Mouse (Mus musculus): ENCODE results near the gene Megf9.
A peak's percentile ranks its signal among the peaks of the same experiment; 100 is the strongest.

Gene Megf9

DNA sequence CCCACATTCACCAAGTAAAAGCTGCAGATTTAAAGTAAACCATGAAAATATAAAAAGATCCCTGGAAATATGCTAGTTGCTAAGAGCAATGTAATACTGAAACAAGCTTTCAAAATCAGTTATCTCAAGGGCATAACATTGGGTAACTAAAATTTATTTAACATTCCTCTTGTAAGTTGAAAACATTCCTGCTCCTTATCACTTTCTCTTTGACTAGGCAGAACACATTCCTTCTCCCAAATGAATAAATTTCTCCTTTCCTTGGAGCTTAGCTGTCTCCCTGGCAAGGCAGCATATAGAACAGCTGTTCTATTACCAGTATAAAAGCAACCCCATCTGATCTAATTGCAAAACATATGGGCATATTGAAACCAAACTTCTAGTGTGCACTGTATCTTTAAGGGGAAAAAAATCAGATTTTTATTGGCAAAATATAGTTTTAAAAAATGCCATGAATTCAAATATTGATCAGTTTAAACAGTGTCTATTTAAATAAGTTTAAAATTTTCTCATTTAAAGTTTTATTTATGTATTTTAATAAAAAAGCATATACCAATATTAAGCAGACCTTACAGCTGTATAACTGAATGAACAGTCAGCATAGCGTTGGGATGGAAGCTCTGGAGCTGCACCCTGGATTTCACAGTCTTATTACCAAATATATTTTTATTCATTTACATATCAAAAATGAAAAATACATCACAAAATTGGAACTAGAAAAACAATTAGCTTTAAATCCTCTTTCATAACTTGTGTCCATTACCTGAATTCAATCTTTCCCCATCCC, 13.1 kb downstream of the Megf9 start:
- DNase-seq: no peak

DNA sequence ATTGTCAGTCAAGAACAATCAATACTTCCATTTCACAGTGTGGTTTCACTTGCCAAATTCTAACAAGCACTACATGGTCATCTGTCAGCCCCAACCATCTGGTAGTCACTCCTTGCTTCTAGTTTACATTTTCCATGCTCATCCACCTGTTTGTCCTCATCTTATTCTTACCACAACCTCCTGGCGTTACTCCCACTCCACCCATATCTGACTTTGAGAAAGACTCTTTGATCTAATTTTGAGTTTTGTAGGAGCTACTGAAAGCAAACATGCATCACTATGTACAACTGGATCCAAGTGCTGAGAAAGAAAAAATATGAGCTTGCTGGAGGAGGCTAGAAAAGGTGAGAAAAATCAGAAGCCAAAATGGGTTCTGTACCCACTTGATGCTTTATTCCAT, 17.1 kb downstream of the Megf9 start:
- DNase-seq: no peak

DNA sequence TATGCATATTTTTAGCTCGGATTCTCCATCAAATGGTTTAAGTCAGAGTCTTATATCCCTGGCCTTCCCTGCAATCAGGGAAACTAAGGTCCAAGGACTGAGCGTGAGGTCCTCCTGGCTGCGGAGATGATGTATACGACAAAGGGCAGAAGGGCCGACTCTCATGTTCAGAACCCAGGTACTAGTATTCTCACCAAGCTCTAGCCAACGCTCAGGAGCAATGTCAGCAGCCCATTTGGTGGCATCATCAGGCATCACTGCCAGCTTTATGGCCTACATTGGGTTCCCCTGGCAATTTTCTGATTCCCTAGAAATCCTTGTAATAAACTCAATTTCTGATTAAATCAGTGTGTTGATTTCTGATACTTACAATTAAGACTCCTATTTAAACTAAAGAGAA, 18.5 kb downstream of the Megf9 start:
- DNase-seq: no peak

DNA sequence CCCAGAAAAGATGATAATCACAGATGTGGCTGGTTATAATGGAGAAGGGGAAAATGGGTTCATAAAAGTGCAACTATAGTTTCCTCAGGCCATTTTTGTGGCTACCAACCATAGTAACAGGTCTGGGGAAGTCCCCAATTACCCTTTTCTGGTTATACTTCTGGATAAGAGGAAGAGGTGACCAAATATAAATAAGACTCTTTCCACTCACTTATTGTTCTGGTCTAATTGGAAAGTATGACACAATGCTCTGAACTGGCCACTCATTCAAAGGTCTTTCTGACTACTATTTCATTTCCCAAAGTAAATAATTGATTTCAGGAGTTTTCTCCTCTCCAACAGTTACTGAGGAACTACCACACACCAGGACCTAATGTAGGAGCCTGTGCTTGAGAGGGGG, 19.3 kb downstream of the Megf9 start:
- no peak for DNase-seq

DNA sequence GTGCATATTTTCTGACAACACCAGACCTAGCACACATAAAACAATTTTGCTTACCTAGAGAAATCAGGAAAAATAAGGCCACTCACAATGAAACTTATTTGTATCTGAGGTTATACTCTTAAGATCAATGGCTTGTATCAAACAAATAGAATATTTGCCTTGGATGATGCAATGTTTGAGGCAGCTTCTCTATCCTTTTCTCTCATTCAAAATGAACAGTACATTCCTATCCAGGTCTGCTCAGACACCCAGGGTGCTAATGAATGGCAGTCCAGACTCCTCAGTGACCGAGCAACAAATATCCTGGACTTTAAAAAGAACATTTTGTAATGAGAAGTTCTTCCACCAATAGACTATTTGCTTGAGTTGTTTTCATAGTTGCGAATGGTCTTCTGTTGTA, 24.8 kb downstream of the Megf9 start:
- no peak for DNase-seq

DNA sequence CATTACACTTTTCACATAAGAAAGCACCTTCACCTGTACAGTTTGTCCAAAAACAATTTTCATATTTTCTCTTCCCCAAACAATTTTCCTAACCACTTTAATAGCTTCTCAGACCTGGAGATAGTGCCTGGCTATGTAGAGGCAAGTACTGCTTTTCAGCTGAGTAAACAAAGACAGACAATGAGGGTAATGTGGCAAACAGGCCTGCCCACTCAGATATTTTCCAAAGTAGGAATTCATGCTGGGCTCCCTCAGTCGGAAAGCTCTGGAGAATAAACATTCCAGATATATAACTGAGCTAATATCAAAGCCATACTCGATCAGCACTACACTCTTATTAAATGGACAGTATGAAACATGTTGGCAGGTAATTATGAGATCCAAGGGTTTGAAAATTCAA, 25.2 kb downstream of the Megf9 start:
- no peak for DNase-seq

DNA sequence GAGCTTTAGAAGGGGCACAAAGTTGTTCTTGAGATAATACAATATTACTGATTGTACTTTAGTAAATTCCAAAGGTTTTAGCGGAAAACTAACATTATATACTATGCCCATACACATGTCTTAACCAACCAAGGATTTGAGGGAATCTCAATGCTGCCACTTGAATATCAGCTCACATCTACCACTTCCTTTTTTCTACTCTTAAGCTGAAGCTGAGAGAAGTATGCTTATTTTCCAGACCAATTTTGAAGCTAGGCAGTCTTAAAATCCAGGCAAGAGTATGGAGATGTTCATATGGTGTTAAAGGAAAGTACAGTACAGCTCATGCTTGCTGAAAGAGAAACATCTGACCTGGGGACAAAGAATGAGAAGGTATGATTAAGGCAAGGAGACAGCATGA, 26.6 kb downstream of the Megf9 start:
- no peak for DNase-seq

DNA sequence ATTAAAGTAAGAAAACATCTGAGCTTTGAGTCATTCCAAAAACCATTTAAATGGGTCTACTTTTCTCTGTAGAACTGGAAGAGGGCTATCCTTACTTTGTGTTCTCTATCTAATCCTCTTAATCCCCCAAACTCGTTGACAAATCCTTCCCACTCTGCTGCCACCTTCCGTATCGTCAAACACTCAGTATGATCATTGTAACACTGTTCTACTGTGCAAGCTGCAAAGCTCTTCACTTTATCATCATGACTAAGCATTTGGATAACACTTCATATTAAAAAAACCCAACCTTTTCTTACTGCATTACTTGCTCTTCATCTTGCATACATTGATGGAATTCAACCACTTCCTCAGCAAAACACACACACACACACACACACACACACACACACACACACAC, 28.8 kb downstream of the Megf9 start:
- DNase-seq: no peak

DNA sequence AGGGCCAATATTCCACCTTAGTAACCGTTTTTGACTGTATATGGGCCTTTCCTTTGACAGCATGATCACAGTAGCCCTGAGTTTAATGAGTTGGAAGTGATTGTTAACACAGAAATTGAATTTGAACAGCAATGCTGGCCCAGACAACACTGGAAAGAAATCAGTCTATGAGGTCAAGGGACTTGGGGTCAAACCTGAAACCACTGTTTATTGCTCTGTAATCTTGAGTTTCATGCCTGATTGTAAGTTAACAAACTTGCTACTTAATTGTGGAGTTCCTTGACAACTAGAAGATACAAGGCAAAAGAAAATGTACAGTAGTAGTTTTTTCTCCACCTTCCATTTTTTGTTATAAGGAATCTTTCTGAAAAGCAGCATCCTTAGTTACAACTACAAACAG, 31.0 kb downstream of the Megf9 start:
- DNase-seq: no peak

DNA sequence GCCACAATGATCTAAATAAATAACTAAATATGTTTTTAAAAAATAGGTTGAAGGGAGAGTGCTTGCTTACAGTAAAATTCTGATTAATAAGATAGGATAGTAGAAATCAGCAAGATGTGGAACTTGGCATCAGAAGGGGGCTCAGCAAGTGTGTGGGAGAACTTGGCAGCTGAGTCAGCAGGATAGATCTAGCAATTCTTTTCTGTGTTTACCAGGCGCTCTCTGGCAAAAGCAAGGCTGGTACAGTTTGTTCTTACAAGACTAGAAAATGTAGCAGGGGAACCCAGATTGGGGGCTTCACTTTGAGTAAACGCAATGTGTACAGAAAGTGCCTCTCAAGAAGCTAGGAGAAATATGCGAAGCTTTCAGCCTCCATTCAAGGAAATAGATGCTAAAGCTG, 35.5 kb downstream of the Megf9 start:
- DNase-seq: peak; percentile 48 to 61

DNA sequence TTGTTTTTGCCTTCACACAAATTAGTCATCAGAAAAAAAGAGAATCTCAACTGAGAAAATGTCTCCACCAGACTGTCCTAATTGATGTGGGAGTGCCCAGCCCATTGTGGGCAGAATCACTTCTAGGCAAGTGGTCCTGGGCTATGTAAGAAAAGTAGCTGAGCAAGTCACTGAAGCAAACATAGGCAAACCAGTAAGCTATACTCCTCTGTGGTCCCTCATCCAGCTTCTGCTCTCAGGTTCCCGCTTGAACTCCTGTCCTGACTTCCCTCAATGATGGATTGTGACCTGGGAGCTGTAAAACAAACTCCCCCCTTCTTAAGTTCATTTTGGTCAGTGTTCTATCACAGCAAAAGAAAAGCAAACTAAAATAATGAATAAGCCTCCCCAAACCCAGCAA, 37.8 kb downstream of the Megf9 start:
- DNase-seq: no peak

DNA sequence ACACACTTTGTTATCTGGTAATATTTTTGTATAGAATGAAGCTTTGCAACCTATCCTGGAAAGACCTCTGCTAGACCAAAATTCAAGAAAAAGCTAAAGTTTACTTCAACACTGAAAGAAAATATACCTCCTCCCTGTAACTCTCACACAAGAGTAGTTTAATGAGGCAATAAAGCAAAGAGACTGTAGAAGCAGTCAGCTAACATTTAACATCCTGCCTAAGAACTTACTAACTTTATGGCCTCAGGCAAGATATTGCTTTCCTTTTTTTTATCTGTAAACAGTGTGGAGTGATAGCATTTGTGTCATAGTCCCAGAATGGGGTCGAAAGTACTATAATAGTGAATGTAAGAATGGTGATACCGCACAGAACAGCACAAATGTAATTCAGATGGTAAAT, 45.0 kb downstream of the Megf9 start:
- no peak for DNase-seq

DNA sequence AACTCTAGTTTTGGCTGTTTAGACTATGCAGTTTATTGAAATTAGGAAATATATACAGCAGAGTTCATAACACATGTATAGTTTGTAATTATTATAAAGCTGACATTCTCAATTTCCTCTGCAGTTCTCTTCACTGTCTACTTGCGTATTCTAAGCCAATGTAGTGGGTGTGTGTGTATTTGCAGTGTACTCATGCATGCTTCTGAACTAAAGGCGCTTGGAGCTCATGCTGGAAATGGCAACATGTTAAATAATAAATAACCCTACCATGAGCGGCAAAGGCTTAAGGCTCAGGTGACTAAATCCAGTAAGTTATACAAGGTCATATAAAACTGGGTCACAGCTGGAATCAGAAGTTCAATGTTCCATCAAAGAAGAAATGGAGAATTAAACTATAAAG, 46.4 kb downstream of the Megf9 start:
- no peak for DNase-seq

DNA sequence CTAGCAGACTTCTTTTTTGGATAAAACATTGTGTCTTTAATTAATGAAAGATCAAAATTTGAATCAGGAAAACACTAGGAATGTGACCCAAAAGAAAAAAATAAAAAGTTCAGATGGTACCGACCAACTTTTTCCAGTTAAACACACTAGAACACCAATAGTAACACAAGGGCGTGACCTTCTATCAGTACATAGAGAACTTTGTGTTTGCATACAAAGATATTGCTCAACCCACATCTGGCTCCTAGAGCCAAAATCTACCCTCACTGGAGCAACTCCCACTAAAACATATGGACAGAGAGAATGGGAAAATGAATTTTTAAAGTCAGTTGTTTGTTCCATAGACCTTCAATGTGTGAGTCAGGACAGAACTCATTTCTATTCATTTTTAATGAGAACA, 50.7 kb downstream of the Megf9 start:
- no peak for DNase-seq

DNA sequence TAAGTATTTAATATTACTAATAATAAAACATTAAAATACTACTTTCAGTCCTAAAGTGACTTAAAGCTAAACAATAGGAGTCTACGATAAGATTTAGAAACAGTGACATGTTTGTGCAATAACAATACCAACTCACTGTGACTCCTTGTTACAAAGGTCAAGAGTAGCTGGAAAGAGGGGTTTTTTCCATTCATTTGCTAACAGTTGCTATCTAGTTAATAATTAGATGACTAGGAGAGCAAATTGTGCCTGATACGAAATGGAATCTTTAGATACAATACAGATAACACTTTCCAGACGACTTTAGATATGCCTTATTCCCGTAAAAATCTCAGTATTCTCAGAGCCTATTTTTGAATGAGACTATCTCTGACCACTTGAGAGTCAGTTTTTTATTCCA, 52.9 kb downstream of the Megf9 start:
- no peak for DNase-seq

DNA sequence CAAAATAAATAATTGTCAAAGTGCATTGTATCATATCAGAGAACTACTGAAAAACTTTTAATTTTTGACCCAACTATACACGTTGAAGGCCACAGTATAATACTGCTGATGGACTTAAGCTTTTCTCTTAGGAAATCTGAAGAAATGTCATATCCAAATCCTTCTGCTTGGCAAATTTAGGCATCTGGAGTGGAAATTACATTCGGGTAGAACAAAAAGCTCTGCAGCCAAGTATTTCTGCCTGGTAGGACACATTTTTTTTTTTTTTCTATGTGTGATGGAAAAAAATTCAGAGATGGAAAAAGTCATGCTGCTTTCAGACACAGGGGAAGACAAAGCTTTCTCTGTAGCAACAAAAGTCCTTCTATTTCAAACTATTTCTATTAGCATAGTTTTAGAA, 63.4 kb downstream of the Megf9 start:
- no peak for DNase-seq

DNA sequence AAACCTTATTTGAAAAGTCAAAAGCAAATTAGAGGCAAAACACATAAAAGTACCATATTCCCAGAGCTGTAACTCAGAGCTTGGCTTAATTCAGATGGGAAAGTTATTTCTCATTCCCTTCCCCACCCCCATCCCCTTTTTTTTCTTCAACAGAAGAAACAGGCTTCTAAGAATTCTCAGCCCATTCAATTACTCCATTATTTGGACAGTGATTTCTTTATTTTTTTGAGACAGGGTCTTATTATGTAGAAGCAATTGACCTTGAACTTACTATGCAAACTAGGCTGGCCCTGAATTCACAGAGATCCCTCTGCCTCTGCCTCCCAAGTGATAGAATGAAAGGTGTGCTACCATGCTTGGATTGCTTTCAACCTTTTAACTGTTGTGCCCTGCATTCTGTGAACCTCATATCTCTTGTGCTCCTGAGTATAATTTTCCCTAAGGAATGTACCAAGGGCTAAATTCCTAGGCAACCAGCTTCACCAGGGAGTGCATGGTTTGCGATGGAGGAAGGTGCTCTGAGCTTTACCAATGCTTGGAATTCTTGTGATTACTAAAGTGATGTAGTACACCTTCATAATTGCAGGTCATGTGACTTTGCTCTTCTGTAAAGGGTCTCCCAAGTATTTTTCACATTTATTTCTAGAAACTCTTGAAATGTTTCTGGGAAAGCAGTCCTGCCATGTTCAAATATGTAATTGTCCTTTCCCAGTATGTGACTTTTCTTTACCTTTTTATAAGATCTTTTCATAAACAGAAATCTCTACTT, 68.7 kb downstream of the Megf9 start:
- DNase-seq: no peak

DNA sequence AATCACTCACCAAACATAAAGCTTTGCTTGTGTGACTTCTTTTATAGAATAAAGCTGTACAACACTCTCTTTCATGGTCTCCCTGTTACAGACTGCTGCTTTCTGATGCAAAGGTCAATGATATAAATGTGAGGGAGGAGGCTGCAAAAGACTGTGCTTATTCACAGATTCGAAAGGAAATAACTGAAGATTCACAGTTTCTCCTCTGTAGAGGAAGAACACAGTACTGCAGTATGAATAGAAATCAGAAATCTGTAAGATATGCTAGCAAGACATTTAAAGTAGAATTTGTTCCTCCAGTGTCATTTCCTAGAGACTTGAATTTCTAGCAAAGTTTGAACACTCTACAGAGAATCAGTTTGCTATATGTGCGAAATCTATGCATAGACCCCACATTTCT, 71.5 kb downstream of the Megf9 start:
- DNase-seq: no peak

DNA sequence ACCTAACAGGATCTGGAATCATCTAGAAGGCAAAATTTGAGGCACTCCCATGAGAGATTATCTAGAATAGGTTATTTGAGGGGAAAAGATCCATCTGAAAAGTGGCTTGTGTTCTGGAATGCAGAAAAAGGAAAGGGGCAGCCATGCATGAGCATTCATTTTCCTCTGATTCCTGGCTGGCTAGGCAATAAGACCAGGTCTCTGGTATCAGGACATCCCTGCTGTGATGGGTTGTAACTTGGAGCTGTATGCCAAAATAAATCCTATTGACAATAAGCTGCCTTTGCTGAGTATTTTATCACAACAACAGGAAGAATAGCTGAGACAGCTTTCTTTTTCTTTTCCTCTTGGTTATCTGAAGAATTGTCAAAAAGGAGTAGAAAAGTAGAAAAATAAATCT, 73.4 kb downstream of the Megf9 start:
- DNase-seq: peak; percentile 28 to 36

DNA sequence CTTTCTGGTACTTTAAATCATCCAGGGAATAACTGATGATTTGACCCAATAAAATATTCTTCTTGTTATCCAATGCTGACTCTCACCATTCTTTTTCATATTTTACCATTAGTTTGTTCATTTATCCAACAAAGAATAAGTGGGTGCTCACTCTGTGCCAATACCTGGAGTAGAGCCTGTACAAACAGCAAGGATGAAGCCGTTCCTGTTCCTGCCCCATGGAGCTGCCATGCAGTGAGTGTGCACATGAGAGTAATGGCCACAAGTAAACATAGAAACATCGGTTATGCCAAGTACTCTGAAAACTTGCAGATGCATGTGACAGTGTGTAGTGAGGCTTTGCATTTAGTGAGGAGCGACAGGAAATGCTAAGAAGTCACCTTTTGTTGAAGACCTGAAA, 82.6 kb downstream of the Megf9 start:
- no peak for DNase-seq

DNA sequence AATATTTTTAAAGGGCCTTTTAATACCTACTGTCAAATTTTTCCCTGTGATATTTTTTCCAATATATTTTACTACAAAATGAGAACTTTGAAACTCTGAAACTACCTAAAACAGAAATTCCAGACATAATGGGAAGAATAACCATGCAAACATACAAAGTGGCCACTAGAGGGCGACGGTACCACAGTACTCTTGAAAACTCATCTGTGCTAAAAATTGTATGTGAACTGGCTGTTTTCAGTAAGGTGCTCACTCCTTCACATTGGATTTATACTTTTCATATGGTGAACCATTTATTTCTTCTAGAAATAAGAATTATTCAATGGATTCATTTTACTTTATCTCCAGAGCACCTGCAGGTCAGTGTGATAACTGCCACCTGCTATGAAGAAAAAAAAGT, 83.0 kb downstream of the Megf9 start:
- DNase-seq: peak; percentile 66 to 72

DNA sequence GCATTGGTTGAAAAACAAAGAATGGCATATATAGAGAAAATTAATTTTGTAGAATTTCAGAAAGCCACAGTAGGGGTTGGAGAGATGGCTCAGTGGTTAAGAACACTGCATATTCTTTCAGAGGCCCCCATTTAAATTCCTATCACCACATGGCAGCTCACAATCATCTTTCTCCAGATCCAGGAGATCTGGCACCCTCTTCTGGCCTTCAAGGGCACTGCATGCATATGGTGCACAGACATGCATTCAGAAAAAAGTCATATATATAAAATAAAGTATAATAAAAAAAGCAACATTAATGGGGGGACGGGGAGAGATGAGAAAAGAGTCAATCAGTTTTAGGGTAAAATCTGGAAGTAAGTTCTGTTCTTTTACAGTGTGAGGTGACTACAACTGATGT, 85.1 kb downstream of the Megf9 start:
- DNase-seq: no peak

DNA sequence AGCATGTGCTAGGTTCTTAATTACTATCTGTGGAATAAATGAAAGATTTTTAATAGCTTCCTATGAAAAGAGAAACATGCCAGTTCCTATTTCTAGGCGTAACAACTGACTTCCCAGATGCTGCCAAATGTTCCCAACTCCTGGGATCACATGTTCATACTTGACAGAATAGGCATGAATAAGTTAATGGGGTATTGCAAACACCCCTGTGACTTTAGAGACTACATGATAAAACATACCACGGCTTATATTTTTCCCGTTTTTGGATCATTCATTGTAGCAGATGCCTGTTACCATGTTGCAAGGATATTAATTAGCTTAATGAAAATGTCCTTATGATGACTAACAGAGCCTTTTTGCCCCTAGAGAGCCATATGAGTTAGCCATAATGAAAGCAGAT, 88.0 kb downstream of the Megf9 start:
- no peak for DNase-seq

DNA sequence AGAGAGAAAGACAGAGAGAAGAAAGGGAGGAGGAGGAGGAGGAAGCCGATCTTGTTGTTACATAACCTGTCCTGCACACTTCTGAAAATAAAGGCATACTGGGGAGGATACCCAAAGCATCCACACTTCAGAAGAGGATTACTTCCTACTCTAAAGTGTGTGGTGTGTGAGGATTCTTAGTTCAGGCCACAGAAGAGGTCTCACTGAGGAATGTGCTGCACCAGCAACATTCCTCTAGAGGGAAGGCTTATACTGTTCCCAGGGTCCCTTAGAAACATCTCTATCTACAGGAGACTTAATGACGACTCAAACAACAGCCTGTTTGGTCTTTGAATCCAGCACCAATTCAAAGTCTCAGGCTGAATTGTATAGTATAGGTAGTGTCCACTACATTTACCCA, 114.6 kb downstream of the Megf9 start:
- no peak for DNase-seq

DNA sequence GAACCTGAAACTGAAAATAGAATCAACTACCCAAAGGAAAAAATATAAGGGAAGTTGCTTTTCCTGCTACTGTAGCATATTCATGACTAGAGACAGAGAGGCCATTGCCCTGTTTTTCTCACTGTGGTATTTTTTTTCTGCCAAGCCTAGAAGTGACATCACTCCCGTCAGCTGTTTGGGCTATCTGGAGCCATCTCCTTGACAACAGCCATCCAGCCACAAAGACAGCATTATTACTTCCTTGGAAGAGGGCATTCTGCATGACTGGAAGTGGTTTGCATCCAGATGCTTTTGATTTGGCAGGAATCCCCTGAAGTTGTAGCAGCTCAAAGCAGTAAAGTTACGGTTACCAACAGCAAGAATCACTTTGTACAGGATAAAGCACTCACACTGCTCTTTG, 122.7 kb downstream of the Megf9 start:
- peak; percentile 15 to 31 for DNase-seq
